In the genomic region with DNA sequence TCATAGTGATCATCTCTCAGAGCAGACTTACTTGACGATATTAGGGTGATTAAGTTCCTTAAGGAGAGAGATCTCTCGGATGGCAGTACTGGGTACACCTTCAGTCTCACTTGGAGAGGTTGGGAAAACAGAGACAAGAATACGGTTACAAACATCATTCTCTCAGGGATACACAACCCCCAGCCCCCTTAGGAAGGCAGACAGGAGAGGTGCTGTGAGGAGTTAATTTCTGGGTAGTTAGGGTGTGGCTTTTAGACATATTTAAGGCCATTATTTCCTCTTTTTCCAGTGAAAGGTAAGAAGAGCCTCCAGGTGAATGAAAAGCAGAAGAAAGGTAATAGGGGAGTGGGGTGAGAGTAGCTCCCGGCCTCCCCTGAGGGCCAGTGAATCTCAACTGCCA, we compare ENCODE assay signal across 7 mouse cellular contexts. TPM values are rescaled to one million over a fixed set of nuclear protein-coding genes. Genes with fewer than 3 reads are reported as not detected.
DNase-seq lines count a peak whose midpoint lies in the region; ATAC-seq lines count a peak whose summit lies in the region.

A gene (plus strand): TSS at position 301 of the 400 bp plus-strand sequence.

- no peaks in the 10 kb centered on the region for H3K9me3 ChIP-seq in lung, embryonic 15.5 days
- H3K9me3 ChIP-seq in limb, embryonic 13.5 days, result no peaks in the 10 kb centered on the region
- no peaks in the 10 kb centered on the region for H3K9me3 ChIP-seq in stomach, embryonic 14.5 days (ENCODE audit: control insufficient read depth, low read depth, low read length)

- peak within 1 kb of the TSS; percentile 73 for H3K4me2 ChIP-seq in lung, embryonic 15.5 days
- H3K4me2 ChIP-seq in limb, embryonic 13.5 days (replicated peaks), result peak within 1 kb of the TSS; percentile 91
- H3K4me2 ChIP-seq in stomach, embryonic 14.5 days (replicated peaks; ENCODE audit: low read depth, low read length), result peak within 1 kb of the TSS; percentile 63

- 4% methylated on average over 4 of the region's 4 CpGs for WGBS in lung, embryonic 15.5 days
- WGBS in limb, embryonic 13.5 days, result 11% methylated on average over 4 of the region's 4 CpGs
- 12% methylated on average over 4 of the region's 4 CpGs for WGBS in stomach, embryonic 14.5 days

- H3K36me3 ChIP-seq in lung, embryonic 15.5 days, result peaks cover 41% of the 10 kb centered on the region
- peaks cover 43% of the 10 kb centered on the region for H3K36me3 ChIP-seq in limb, embryonic 13.5 days
- peaks cover 32% of the 10 kb centered on the region for H3K36me3 ChIP-seq in stomach, embryonic 14.5 days (ENCODE audit: control insufficient read depth, insufficient read depth, low read length)

- peak within 1 kb of the TSS; percentile 96 for H3K4me3 ChIP-seq in lung, embryonic 15.5 days
- H3K4me3 ChIP-seq in limb, embryonic 13.5 days, result peak within 1 kb of the TSS; percentile 65
- H3K4me3 ChIP-seq in stomach, embryonic 14.5 days (ENCODE audit: low read depth, low read length), result peak within 1 kb of the TSS; percentile 64

- no peak for DNase-seq in lung, postnatal 14 days
- DNase-seq in gastrocnemius, postnatal 25 days, result no peak

- peak within 1 kb of the TSS; percentile 99 for H3K27ac ChIP-seq in lung, embryonic 15.5 days
- H3K27ac ChIP-seq in limb, embryonic 13.5 days, result peak within 1 kb of the TSS; percentile 97
- H3K27ac ChIP-seq in stomach, embryonic 14.5 days (ENCODE audit: low read length), result peak within 1 kb of the TSS; percentile 92

- H3K4me1 ChIP-seq in lung, embryonic 15.5 days, result peaks cover 18% of the 10 kb centered on the region
- peaks cover 25% of the 10 kb centered on the region for H3K4me1 ChIP-seq in limb, embryonic 13.5 days
- H3K4me1 ChIP-seq in stomach, embryonic 14.5 days (ENCODE audit: control insufficient read depth, insufficient read depth, low read length), result peaks cover 12% of the 10 kb centered on the region; the same call in 1 of the 2 replicates

- H3K9ac ChIP-seq in lung, embryonic 15.5 days, result peak within 1 kb of the TSS; percentile 91
- H3K9ac ChIP-seq in limb, embryonic 13.5 days, result peak within 1 kb of the TSS; percentile 82
- H3K9ac ChIP-seq in stomach, embryonic 14.5 days (replicated peaks; ENCODE audit: low read depth, low read length), result peak within 1 kb of the TSS; percentile 70

- no peak for ATAC-seq in lung, embryonic 15.5 days (ENCODE audit: borderline replicate concordance, extremely low read depth, low FRiP score, low TSS enrichment)
- peak; percentile 1; the same call in 1 of the 2 replicates for ATAC-seq in erythroblast, adult 5-6 weeks (replicated peaks; ENCODE audit: low FRiP score, poor library complexity, severe bottlenecking)
- ATAC-seq in limb, embryonic 13.5 days (ENCODE audit: low FRiP score, low read depth), result no peak
- no peak for ATAC-seq in stomach, embryonic 14.5 days (ENCODE audit: insufficient number of reproducible peaks, insufficient read depth, low FRiP score, low read depth)
- ATAC-seq in inflammation-experienced regulatory T-cells, adult 6 months, result no peak

- no peaks in the 10 kb centered on the region for H3K27me3 ChIP-seq in lung, embryonic 15.5 days
- no peaks in the 10 kb centered on the region for H3K27me3 ChIP-seq in limb, embryonic 13.5 days
- no peaks in the 10 kb centered on the region for H3K27me3 ChIP-seq in stomach, embryonic 14.5 days (ENCODE audit: control insufficient read depth, insufficient read depth, low read length)

RNA-seq across cellular contexts. Expression of the gene that starts here (rescaled TPM):
- 1.2 and 1.3 TPM in 2 replicates for polyA plus RNA-seq in lung, embryonic 15.5 days (2015; fragmentation: Nextera tagmentation; extraction: Ambion mirVana)
- not detected in 2 replicates for total RNA-seq in erythroblast, adult 5-6 weeks (2015; ENCODE audit: low replicate concordance)
- total RNA-seq in erythroblast, adult 5-6 weeks (2017; ENCODE audit: low replicate concordance), result not detected in 2 replicates
- polyA plus RNA-seq in limb, embryonic 13.5 days (2015; fragmentation: Nextera tagmentation; extraction: Ambion mirVana), result 2.2 and 2.3 TPM in 2 replicates
- polyA plus RNA-seq in stomach, embryonic 14.5 days (2014; fragmentation: Nextera tagmentation; extraction: Ambion mirVana), result 1.7 and 2.3 TPM in 2 replicates
- polyA plus RNA-seq in inflammation-experienced regulatory T-cells, adult 6 months (2017; shearing (Covaris generic)), result 1 to 10 TPM; 4.2 to 5.4 (median 4.3) TPM
- under 1 TPM; 0.41 to 0.70 TPM for total RNA-seq in gastrocnemius, postnatal 25 days (2021)

Comparison
In these comparisons a context has a peak if more than half of its experiments do, and no peak if none do; other contexts are left out.
1. Peak in ATAC-seq in erythroblast, adult 5-6 weeks; RNA of the gene not detected or under 1 TPM.